Mouse (Mus musculus): ENCODE data around the gene Gpd1. TPM values are rescaled to one million over a fixed set of nuclear protein-coding genes. Genes with fewer than 3 reads are reported as not detected.
"Not testable (repeated sequence)": the region's sequence is repeated elsewhere in the genome, so short reads cannot be mapped to it uniquely, and the experiment has no call there.

Gene Gpd1
- total RNA-seq, 2 experiments from 2014 or later: 358 to 467 TPM

DNA sequence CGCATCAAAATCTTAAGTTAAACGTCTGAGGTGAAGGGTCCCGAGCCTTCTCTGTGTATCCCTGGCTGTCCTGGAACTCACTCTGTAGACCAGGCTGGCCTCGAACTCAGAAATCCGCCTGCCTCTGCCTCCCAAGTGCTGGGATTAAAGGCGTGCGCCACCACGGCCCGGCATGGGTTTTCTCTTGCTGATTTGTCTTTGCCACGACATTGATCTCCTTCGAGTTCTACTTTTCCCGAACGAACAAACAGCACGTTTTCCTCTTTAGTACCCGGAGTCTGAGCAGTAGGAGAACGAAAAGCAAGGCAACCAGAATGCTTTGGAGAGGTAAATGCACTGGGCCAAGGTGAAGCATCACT is 15.7 kb upstream of the Gpd1 start:
- DNase-seq: not testable (repeated sequence)

DNA sequence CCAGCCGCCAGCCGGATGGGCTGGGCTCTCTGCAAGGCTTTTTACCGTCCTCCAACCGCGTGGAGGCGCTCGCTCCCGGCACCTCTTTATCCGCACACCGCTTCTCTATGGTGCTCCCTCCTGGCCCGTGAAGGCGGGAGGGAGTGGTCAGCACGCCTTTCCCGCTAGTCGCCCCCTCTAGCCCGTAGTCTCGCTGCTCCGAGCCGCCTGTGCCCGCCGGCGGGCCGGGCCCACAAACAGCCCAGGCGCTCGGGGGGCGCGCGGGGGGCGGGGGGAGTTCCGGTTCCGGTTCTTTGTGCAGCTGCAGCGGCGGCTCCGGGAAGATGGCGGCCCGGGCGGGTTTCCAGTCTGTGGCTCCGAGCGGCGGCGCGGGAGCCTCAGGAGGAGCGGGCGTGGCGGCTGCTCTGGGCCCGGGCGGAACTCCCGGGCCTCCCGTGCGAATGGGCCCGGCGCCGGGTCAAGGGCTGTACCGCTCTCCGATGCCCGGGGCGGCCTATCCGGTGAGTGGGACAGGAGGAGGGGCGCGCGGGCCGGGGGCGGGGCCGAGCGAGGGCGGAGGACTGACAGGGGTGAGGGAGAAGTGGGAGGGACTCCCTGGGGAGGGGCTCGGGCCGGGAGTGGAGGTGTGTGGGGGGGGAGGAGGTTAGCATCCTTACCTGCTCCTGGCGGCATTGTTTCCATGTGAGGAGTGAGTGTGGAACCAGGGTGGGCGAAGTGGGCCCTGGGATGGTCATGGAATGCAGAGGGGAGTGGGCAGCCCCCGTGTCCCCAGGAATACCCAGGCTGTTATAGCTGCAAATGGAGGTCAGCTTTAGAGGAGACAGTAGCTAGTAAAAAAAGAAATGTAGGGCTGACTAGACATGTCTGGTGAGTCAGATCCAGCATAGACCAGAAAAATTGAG is 15.1 kb upstream of the Gpd1 start, which contains the start of gene Smarcd1:
TSS of gene Smarcd1 (plus strand) at position 131 of the 902 bp plus-strand sequence.
- peak; percentile 97 for DNase-seq

DNA sequence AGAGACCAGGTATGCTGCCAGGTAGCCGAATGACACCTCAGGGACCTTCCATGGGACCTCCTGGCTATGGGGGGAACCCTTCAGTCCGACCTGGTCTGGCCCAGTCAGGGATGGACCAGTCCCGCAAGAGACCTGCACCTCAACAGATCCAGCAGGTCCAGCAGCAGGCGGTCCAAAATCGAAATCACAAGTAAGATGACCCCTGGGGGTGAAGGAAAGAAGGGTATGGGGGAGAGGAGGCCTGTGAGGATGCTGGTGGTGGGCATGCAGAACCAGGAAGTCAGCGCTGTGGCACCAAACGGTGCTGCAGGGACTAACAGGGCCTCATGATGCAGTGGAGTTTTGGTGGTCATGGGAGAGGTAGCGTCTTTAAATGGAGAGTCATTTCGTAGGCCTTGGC is 14.2 kb upstream of the Gpd1 start:
- no peak for DNase-seq

DNA sequence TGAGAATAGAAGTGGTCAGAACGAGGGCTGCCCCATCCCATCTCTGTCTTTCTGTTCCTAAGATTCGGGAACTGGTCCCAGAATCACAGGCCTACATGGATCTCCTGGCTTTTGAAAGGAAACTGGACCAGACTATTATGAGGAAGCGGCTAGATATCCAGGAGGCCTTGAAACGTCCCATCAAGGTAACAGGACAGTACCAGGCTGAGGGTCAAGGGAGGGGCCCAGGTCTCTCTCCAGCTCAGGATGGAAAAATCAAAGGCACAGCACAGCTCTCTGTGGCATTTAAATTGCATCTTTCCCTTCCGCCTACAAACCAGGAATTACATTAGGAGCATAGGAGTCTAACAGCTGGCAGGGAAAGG is 13.7 kb upstream of the Gpd1 start:
- DNase-seq: no peak

DNA sequence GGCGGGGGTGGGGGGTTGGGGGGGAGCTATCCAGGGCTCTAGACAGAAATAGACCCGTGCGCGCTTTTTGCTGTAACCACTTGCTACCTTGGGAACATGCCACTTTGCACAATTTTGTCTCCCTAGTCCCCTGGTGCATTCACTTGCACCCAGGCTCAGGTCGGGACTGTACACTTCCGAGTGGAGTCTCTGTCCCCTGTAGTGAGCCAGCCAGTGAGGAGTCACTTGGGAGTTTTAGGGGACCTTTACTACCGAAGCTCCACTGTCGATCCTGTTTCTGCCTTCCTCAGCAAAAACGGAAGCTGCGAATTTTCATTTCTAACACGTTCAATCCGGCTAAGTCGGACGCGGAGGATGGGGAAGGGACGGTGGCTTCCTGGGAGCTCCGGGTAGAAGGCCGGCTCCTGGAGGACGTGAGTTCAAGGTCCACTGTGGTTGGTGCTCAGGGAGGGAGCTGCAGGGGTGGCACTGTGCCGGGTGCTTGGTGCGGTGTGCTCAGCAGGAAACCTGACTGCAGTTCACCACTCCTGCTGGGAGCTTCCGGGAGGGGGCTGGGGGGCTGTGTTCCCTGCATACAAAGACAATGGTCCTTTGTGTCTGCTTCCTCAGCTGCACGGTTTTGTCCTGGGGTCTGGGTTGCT is 13.2 kb upstream of the Gpd1 start:
- DNase-seq: no peak

DNA sequence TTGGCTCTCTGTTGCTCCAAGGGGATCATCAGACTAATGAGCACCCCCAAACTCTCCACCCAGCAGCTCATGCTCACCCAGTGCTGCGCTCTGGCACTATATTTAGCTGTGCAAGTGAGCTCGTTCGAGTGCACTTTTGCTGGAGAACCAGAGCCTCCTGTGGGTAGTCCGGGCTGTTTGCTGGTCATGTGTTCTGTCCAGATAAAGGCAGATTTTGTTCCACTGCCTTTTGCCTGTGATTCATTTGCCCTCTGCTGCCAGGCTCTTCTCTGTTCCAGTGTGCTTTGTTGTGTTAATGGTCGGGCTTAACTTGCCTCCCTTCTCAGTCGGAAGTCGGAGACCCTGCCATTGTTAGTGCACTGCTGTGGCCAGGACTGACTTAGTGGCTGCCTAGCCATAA is 12.4 kb upstream of the Gpd1 start:
- DNase-seq: no peak

DNA sequence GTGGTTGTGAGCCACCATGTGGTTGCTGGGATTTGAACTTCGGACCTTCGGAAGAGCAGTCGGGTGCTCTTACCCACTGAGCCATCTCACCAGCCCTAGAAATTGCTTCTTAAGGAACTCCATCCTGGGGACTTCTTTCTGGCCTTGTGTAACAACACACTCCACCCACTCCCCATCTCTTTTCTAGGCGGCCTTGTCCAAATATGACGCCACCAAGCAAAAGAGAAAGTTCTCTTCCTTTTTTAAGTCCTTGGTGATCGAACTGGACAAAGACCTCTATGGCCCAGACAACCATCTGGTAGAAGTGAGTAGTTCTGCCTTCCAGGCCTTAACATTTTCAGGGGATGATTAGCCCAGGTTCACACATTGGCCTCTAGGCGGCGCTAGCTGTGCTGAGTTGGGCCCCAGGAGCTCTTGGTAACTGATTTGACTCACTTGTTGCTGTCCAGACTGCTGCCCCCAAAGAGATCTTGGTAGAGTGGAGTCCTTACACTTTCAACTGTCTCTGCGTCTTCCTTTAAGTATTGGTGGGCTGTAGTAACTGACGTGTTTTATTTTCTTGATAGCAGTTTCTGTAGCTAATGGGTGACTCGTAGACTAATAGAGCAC is 11.8 kb upstream of the Gpd1 start, which contains the start of gene Gm17349:
TSS of gene Gm17349 (minus strand) at position 51 of the 609 bp plus-strand sequence.
- DNase-seq: peak; percentile 70

DNA sequence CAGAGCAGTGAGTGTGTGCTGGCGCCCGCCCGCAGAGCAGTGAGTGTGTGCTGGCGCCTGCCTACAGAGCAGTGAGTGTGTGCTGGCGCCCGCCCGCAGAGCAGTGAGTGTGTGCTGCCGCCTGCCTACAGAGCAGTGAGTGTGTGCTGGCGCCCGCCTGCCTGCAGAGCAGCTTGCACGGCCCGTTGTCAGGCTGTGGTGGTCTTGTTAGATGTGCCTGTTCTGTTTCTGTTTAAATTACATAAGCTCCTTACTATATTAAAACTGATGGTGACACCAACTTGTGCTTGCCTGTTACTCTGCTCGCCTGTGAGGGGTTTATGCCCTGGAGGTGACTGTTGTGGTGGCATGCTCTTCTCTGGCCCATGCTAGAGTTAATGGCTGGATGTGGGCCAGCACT is 9.1 kb upstream of the Gpd1 start:
- DNase-seq: no peak

DNA sequence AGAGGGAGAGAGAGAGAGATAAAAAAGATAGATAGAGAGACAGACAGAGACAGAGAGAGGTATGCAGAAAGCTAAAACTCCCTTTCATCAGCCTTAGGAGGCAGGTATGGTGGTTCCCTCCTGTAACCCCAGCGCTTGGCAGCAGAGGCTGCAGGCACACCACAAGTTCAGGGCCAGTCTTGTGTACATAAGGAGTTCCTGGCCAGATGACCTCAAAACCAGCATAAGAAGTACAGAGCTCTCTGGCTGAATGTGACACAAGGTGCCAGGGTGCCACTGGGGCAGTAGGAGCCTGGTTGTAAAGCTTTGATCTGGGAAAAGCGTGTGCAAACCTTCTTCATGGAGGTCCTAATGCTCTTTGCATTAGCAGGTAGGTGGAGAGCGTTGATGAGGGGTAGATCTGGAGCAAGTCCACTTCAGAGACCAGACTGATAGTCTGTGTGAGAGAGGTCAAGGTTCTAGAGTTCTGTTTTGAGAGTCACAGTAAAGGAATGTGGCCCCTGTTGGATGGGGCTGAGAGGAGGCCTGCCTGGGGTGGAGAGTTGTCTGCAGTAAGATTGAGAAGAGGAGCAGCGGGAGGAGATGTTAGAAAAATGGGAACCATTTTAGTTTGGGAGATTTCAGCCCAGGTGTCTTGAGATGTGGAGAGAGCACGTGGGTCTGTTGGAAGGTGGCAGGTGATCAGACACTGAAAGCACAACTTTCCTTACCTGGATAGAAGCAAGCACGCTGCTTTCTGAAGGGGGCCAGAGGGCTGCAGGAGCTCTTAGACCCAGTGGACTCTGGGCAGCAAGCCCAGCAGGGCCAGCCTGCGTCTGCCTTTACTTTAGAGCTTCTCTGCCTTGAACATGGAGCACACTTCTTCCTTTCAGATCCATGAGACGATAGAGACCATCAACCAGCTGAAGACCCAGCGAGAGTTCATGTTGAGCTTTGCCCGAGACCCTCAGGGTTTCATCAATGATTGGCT is 6.8 kb upstream of the Gpd1 start:
- DNase-seq: no peak

DNA sequence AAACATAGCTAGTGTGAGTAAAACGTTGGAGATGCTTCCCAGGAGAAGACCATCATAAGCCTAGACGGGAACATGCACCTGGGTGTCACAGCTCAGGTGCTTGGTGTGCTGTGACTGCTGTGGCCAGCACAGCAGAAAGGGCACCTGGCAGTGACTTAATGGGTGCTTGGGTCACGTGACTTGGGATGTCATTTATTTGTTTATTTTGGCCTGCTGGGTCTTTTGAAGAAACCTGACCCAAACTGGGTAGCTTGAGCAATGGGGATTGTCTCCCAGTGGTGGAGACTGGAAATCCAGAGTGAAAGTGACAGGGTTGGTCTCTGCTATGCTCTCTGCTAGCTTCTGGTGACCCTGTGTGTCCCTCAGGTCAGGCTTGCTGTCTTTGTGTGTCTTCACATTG is 5.8 kb upstream of the Gpd1 start:
- DNase-seq: no peak

DNA sequence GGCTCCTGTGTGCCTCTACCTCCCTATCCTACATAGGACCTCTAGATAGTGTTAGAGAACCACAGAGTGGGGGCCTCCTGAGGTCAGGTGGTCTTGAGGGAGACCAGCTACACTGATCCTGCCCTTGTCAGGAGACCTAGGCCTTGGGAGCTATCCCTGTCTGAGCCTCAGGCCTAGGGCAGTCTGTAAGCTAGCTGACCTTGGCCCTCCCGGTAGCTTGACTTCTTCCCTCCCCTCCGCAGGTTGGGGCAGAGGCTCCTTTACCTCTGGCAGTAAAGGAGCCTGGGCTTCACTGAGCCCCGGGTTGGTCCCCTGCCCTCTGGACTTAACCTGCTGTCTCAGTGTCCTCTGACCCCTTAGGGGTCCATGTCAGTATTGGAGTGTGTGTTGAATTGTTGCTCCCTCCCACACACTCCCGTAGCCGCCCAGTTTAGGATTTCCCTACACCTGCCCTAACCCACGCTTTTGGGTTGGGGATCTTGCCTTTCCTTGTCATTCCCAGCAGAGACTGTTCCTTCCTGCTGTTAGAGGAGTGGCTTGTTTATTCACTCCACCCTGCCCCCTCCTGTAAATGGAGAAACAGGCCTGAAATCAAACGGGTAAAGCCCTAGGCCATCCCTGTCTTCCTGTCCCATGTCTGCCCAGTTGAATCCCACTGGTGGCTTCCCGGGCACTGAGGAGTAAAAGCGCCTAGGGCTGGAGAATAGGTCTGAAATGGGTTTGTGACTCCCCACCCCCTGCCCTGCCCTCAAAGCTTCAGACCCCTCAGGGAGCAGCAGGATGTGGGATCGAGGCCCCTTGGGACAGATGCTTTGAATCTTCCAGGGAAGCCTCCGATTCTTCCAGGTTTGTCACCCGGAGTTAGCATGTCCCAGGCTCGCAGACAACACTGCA is 4.4 kb upstream of the Gpd1 start:
- no peak for DNase-seq

DNA sequence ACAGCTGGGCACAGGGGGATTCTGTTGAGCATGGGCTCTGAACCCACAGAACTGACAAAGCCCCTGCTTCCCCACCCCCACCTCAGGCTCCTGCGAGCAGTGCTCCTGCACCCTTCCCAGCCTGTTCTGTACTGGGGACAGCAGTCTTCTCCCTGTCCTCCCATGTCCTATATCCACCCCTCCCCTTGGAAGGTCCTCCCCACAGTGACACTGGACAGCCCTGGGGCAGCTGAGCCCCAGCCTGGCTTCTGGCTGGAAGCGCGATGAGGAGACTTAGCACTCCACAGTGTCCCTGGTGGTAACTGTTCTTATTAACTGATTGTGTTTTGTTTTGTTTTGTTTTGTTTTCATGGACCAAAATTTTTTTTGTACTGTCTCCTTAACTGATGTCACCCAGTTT is 3.7 kb upstream of the Gpd1 start:
- no peak for DNase-seq

DNA sequence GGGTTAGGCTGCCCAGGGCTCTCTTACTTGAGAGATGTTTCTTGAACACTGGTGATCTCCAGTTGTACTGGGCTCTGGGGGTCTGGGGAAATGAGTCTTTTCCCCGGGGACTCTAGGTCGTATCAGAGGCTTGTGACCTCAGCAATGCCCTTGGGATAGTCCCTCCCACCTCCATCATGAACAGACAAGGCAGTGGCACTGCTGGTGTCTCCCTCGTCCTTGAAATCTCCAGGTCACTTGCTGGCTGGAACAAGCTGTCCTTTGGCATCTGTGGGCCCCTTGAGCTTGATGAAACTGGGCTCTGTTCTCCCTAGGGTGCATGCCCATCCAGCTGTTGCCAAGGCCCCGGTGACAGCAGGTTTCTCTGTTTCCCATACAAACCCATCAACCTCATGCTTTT is 3.1 kb upstream of the Gpd1 start:
- no peak for DNase-seq

DNA sequence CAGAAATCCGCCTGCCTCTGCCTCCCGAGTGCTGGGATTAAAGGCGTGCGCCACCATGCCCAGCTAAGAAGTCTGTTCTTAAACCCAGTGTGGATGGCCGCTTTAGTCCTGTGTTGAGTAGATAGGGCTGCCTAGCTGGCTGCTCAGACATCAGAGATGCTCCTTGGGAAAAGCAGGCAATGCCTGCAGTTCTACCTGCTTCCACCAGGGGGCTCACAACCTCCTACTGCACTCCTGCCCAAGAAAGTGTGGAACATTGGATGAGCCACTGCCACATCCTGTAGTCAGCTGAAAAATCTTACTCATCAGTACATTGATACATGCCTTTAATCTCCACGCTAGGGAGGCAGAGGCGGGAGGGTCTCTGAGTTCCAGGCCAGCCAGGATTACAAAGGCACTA is 2.5 kb upstream of the Gpd1 start:
- peak; percentile 78 for DNase-seq

DNA sequence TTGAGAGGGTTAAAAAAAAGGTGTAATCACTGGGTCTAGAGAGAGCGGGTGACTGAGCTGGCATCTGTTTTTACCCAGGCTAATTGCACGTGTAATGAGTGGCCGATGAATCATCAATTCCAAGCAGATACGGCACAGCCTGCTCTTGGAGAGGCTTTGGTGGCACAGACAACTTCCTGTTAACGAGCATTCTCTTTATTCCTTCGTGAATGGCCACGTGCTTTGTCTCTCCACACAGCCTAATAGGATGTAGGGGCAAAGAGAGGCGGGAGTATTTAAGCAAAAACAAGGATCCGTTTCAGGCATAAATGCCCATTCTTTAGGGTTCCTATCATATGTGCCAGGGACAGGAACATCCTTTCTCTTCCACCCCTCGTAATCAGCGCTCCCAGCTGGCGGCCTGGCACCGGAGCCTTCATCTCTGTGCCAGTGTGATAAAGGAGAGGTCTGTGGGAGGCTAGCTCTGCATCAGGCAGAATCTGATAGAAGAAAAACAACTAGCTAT is 1.9 kb upstream of the Gpd1 start:
- no peak for DNase-seq

DNA sequence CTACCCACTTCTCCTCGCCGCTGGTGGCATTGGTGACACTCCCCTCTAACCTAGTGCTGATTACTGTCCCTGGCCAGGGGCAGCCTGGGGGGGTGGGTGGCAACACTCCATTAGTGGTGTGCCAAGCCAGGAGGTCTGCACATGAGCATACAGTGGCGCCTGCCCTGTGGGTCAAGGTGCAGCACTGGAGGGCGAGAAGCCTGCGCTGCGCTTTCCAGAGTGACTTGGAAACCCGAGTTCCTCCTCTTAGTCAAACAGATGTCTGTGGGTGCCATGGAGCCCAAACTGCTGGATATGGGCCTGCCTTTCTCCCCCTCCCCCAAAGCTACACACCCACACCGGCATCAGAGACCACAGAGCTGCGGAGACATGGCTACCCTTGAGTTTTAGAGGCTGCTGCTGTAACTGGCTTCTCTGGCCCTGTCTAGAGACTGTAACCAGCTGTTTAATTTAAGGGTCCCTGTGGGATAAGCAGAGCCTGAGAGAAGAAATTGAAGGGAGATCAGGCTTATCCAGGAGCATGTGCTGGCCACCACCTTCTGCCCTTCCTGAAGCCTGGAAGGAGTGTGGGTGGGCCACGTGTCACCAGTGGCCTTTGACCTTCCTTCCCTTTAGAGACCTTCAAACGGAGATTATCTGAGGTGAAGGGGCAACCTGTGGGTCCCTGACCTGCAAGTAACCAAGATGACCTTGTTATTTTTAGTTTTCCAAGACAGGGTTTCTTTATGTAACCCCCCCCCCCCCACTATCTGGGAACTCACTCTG is 1.2 kb upstream of the Gpd1 start:
- no peak for DNase-seq

DNA sequence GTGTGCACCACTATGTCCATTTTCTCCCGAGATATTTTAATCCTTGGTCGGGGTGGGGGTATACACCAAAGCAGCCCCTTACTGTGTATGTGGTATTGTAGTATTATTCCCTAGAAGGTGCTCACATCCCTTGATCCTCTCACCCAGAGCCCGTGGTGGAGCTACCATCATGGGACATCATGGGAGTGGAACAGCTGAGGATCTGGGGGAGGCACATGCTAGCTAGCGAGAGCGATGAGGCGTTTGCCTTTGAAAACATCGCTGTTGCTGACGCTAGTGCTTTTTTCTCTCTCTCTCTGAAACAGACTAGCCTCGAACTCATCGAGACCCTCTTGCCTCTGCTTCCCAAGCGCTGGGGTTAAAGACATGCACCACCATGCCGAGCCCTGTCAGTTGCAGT is 501 bp upstream of the Gpd1 start:
- no peak for DNase-seq

DNA sequence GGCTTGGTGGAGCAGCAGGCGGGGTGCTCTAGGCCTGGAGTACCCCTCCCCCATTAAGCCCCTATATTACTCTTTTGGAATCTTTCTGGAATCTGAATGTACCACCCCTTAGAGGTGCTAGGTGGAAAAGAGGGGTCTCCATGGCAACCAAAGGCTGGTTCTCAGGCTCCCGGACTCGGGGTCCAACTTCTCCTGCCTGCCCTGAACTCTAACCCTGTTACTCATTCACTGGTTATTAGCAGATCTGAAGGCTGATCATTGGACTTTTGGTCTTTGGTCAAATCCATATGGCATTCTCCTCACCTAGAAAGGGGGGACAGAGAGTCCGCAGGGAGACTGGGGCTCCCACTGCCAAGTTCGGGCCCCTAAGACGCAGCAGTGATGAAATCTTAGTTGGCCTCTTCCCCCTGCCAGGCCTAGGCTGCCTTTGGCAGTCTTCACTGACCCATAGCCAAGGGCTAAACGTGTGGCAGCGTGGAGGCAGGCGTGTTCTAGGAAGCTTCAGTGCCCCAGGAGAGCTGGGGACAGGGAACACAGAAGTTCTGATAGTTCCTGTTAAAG is 1.2 kb downstream of the Gpd1 start:
- DNase-seq: peak; percentile 50

DNA sequence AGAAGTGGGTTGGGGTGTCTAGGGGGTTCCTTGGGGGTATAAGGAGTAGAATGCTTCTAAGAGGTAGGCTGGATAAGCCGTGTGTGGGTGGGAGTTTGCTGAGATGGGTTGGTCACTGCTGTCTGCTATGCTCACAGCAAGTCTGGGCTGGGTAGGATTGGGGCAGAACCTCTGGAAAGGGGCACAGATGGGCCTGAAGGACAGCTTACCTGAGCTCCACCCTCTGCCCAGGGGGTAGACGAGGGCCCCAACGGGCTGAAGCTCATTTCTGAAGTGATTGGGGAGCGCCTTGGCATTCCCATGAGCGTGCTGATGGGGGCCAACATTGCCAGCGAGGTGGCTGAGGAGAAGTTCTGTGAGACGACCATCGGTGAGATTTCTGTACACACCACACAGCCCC is 2.5 kb downstream of the Gpd1 start:
- DNase-seq: no peak
